Mouse (Mus musculus) testis, adult 2 months (tissue): Measurements from ENCODE around the gene Gm29666.

Experiments used
- CTCF ChIP-seq: fragments of 200-500 bp; IDR thresholded peaks from 2 replicates; pipeline ENCODE4 v1.5.1; 2012; ENCODE audit warnings: low read depth, mild to moderate bottlenecking, inconsistent platforms, low read length, moderate library complexity; ENCODE audit not compliant: control insufficient read depth, insufficient read depth, insufficient replicate concordance
- POLR2A ChIP-seq: fragments of 200-500 bp; IDR thresholded peaks from 2 replicates; pipeline ENCODE4 v1.6.1; 2012; ENCODE audit warnings: low read depth, mild to moderate bottlenecking, inconsistent platforms, low read length, moderate library complexity; ENCODE audit not compliant: control insufficient read depth

DNA sequence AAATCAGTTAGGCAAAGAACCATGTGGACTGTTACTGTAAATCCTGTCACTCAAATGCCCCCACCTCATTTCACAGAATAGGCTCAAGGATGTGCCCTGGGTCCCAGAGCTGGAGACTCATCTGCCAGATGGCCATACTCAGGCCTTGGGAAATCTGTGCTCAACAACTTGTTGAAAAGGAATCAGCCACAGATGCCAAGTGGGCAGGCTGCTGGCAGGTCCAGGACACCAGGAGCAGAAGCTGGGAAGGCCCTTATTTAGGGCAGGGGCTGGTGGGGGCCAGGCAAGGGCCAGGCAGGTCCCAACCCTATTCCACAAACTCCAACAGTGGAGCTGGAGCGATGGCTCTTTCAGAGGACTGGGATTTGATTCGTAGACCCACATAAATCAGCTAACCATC lies 42.7 kb upstream of the Gm29666 start:
- no peak for TF ChIP-seq CTCF
- TF ChIP-seq POLR2A, result no peak
